Mouse (Mus musculus): Measurements from ENCODE around the gene Fsd1l. TPM values are rescaled to one million over a fixed set of nuclear protein-coding genes. Genes with fewer than 3 reads are reported as not detected.

Fsd1l gene
- total and polyA plus RNA-seq, 3 experiments: 0.25 to 0.39 (median 0.26) TPM

DNA sequence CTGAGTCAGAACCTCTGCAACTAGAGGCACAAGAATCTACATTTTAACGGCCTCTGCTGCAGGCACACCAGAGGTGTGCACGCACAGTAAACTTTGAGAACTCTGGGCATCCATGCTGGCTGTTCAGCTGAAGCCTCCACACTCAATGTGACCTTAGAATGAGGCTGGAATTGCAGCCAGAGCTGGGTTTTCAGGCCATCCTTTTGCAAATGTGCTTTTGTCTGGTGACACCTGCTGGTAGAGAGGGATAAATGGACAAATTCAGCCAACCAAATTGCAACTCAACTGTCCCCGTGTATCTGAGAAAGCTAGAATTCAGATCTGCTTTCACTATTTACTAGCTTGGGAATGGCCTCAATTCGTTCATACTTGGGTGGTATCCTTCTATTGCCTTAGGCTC is 37.1 kb upstream of the Fsd1l start (continued):
- no peak for TF ChIP-seq IRF4 (IDR thresholded peaks at IDR 0.05; ENCODE audit: low read depth, low read length)
- no peak for TF ChIP-seq MYC (IDR thresholded peaks at IDR 0.05; ENCODE audit: low read depth, low read length)
- TF ChIP-seq NRF1 (IDR thresholded peaks at IDR 0.05; ENCODE audit: low read depth, low read length): no peak
- no peak for TF ChIP-seq RCOR1 (conservative IDR thresholded peaks at IDR 0.05; ENCODE audit: low read depth, low read length)
- TF ChIP-seq MEF2A (IDR thresholded peaks at IDR 0.05; ENCODE audit: borderline replicate concordance, low read depth, low read length): no peak
- no peak for TF ChIP-seq POLR2AphosphoS2 (IDR thresholded peaks at IDR 0.05; ENCODE audit: low read depth, low read length)
- TF ChIP-seq HCFC1 (IDR thresholded peaks at IDR 0.05; ENCODE audit: low read depth, low read length): no peak
- TF ChIP-seq KAT2A (IDR thresholded peaks at IDR 0.05; ENCODE audit: insufficient replicate concordance, low read length): no peak
- TF ChIP-seq BHLHE40 (IDR thresholded peaks at IDR 0.05; ENCODE audit: low read depth, low read length): no peak

DNA sequence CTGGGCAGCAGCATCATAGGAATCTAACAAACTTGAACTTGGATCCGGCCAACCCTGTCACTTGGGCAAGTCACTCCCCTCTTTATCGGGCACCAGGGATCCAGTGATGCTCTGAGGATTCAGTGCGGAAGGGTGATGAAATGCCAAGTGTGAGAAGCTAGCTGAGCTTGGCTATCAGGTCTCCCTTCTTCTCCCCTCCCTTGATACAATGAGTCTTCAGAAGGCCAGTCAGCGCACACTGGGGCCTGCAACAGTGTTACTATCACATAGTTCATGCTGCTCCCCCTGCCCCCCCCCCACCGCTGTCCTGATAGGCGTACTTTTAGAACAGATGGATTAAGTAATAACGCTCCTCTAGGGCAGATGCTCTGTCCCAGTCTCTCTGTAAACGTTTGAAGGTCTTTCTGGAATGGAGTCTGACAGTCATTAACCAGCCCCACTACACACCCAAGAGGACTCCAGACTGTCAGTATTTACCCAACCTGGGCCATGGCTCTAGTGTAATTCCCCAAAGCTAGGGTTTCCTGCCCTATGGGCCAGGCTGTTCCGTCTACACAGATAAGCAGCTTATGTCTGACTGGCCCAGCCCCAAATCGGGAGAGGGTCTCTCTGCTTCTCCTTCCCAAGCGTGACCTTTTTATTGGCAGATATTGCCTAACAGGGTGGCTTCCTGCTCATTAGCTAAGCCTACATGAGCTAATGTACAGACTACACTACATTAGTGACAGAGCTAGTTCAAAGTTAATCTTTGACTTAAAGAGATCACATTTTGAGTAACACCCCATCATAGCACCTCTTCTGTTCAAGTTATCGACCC is 35.8 kb upstream of the Fsd1l start:
- H3K4me2 ChIP-seq (ENCODE audit: insufficient read depth, low read depth, poor library complexity, severe bottlenecking): no peak overlapping the region
- no peak for DNase-seq (ENCODE audit: extremely low read depth)
- peaks cover 3% of the 10 kb centered on the region for H3K27me3 ChIP-seq (replicated peaks)
- TF ChIP-seq CHD1 (IDR thresholded peaks at IDR 0.05; ENCODE audit: low read depth, low read length): no peak
- no peak for TF ChIP-seq IRF4 (IDR thresholded peaks at IDR 0.05; ENCODE audit: low read depth, low read length)
- TF ChIP-seq NELFE (IDR thresholded peaks at IDR 0.05; ENCODE audit: low read depth, low read length): no peak
- no peak for TF ChIP-seq TCF12 (IDR thresholded peaks at IDR 0.05; ENCODE audit: low read depth, low read length)
- TF ChIP-seq ZC3H11A (IDR thresholded peaks at IDR 0.05; ENCODE audit: low read depth, low read length): no peak
- TF ChIP-seq MXI1 (IDR thresholded peaks at IDR 0.05; ENCODE audit: low read depth, low read length): no peak
- TF ChIP-seq MAFK (IDR thresholded peaks at IDR 0.05; ENCODE audit: insufficient replicate concordance, low read length): no peak
- TF ChIP-seq CHD2 (IDR thresholded peaks at IDR 0.05; ENCODE audit: low read length): no peak
- TF ChIP-seq KAT2A (IDR thresholded peaks at IDR 0.05; ENCODE audit: insufficient replicate concordance, low read length): no peak
- TF ChIP-seq JUND (conservative IDR thresholded peaks at IDR 0.05; ENCODE audit: low read depth, low read length): no peak
- TF ChIP-seq ZKSCAN1 (IDR thresholded peaks at IDR 0.05; ENCODE audit: borderline replicate concordance, low read depth, low read length): no peak
- TF ChIP-seq JUN (IDR thresholded peaks at IDR 0.05; ENCODE audit: insufficient read depth, low read depth, low read length): no peak
- TF ChIP-seq USF1 (IDR thresholded peaks at IDR 0.05; ENCODE audit: low read depth, low read length): no peak
- no peak for TF ChIP-seq TBP (conservative IDR thresholded peaks at IDR 0.05; ENCODE audit: low read depth, low read length)
- no peak for TF ChIP-seq SIN3A (IDR thresholded peaks at IDR 0.05; ENCODE audit: low read length)
- TF ChIP-seq UBTF (IDR thresholded peaks at IDR 0.05; ENCODE audit: low read depth, low read length): no peak
- no peak for TF ChIP-seq NRF1 (IDR thresholded peaks at IDR 0.05; ENCODE audit: low read depth, low read length)
- no peak for TF ChIP-seq RCOR1 (conservative IDR thresholded peaks at IDR 0.05; ENCODE audit: low read depth, low read length)
- no peak for TF ChIP-seq MAZ (IDR thresholded peaks at IDR 0.05; ENCODE audit: low read depth, low read length)
- no peak for TF ChIP-seq CTCF (conservative IDR thresholded peaks at IDR 0.05 in 1 of 2, IDR thresholded peaks at IDR 0.05 in 1 of 2; ENCODE audit: low read depth in 2 of 2, low read length in 2 of 2)
- H3K27ac ChIP-seq (ENCODE audit: insufficient read depth, low read depth): no peak overlapping the region
- no peak overlapping the region for H3K9ac ChIP-seq (ENCODE audit: insufficient read depth, low read depth)
- no peak overlapping the region for H3K4me3 ChIP-seq (replicated peaks in 1 of 3; ENCODE audit: low read depth in 2 of 3, low read length in 2 of 3, poor library complexity in 1 of 3)
- no peaks in the 10 kb centered on the region for H3K9me3 ChIP-seq (replicated peaks; ENCODE audit: low read length)
- H3K36me3 ChIP-seq (replicated peaks in 1 of 2; ENCODE audit: control insufficient read depth in 1 of 2, insufficient read depth in 1 of 2, low read length in 1 of 2): no peaks in the 10 kb centered on the region
- H3K79me2 ChIP-seq (replicated peaks; ENCODE audit: control insufficient read depth, extremely low read depth, insufficient read depth, poor library complexity, severe bottlenecking): no peaks in the 10 kb centered on the region
- H3K4me1 ChIP-seq (ENCODE audit: control insufficient read depth in 1 of 2, insufficient read depth in 2 of 2): peaks cover 0 to 21% of the 10 kb centered on the region in 2 experiments; a peak in 2 of 4 replicates
- in situ Hi-C loops (cut with MboI; ENCODE audit: low pct_ligation_motif_present, low pct_unique_long_range_greater_than_20kb, low sequenced_read_pairs): loop anchor here (10.0 to 25.0 kb wide), 3 partner anchors 211 to 483 kb away; partner anchors contain the start of gene Tmem38b
- dilution Hi-C loops (cut with MboI; ENCODE audit: extremely low pct_ligation_motif_present, extremely low pct_unique_long_range_greater_than_20kb, low sequenced_read_pairs): no loop called here

Measured in CH12.LX (cell line).